Comparison of ENCODE assay signal across 22 mouse cellular contexts in the genomic region with DNA sequence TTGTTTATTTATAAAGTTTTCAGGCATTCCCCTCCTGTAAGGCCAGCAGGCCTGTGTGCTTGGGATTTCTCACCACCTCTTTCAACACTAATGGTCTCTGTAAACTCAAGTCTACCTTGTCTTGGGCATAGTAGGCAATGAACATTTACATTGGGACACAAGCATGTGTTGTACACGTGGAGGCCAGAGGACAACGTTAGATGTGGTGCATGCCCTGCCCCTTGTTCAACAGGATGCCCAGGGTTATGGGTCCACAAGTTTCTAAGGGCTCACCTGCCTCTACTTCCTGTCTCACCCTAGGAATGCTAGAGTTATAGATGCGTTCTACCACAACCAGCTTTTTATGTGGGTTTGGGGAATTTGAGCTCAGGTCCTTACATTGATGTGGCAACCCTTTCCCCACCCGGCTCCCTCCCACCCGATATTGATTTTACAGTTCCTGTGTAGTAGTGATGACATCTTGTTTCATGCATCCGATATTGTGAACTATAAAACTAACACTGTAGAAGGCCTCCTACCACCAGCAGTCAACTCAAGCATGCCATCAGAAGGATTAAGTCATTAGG. TPM values are rescaled to one million over a fixed set of nuclear protein-coding genes. Genes with fewer than 3 reads are reported as not detected.
DNase-seq lines count a peak whose midpoint lies in the region; ATAC-seq and TF ChIP-seq lines count a peak whose summit lies in the region.
"Had no signal": no experiment of that assay in that cellular context is flagged by ENCODE, and none has a peak within 500 bp of the region (broad histone marks: within the 10 kb centered on the region; RNA-seq: fewer than 3 reads in every experiment).

No protein-coding gene starts in this region.

- no peak for TF ChIP-seq CTCF in kidney, adult 2 months (conservative IDR thresholded peaks at IDR 0.05; ENCODE audit: insufficient read depth, insufficient read length, low read depth, low read length)
- TF ChIP-seq CTCF in thymus, adult 2 months (IDR thresholded peaks at IDR 0.05; ENCODE audit: borderline replicate concordance, control insufficient read depth, extremely low read depth, insufficient read depth, low read length, poor library complexity), result no peak

- no peak overlapping the region for H3K4me3 ChIP-seq in kidney, adult 2 months (ENCODE audit: insufficient read depth, low read depth, low read length)
- H3K4me3 ChIP-seq in thymus, adult 2 months (ENCODE audit: control insufficient read depth, insufficient read depth, low read length), result no peak overlapping the region
- H3K4me3 ChIP-seq: hindbrain, embryonic 13.5 days; limb, embryonic 10.5 days; limb, embryonic 15.5 days had no signal

- H3K36me3 ChIP-seq in kidney, adult 2 months (ENCODE audit: control insufficient read depth, insufficient read depth, low read length), result no peaks in the 10 kb centered on the region
- no peaks in the 10 kb centered on the region for H3K36me3 ChIP-seq in thymus, adult 2 months (ENCODE audit: control insufficient read depth, insufficient read depth, low read length)
- H3K36me3 ChIP-seq: hindbrain, embryonic 13.5 days; limb, embryonic 15.5 days had no signal

- TF ChIP-seq POLR2A in kidney, adult 2 months (IDR thresholded peaks at IDR 0.05; ENCODE audit: low read depth, low read length), result no peak
- TF ChIP-seq POLR2A in thymus, adult 2 months (IDR thresholded peaks at IDR 0.05; ENCODE audit: control insufficient read depth, extremely low read depth, insufficient read depth, low read length, poor library complexity), result no peak

- H3K27ac ChIP-seq in kidney, adult 2 months (ENCODE audit: insufficient read depth, low read depth, low read length), result peak overlapping the region; percentile 75
- no peak overlapping the region for H3K27ac ChIP-seq in thymus, adult 2 months (ENCODE audit: control insufficient read depth, insufficient read depth, low read length)
- H3K27ac ChIP-seq: hindbrain, embryonic 13.5 days; limb, embryonic 10.5 days; limb, embryonic 15.5 days had no signal

- WGBS in kidney, adult 2 months, result 87% methylated on average over 6 of the region's 6 CpGs
- WGBS in thymus, adult 2 months, result 7% methylated on average over 6 of the region's 6 CpGs

- no peaks in the 10 kb centered on the region for H3K27me3 ChIP-seq in kidney, adult 2 months (replicated peaks; ENCODE audit: control insufficient read depth, insufficient read depth, low read length)
- H3K27me3 ChIP-seq in thymus, adult 2 months (ENCODE audit: control insufficient read depth, insufficient read depth, low read length), result no peaks in the 10 kb centered on the region
- H3K27me3 ChIP-seq: hindbrain, embryonic 13.5 days; limb, embryonic 15.5 days had no signal

- peak; percentile 46 for ATAC-seq in activated CD4-positive, CD25-positive, alpha-beta regulatory T cell, adult 4 months
- ATAC-seq: forebrain, embryonic 14.5 days had no signal

- peaks cover 24% of the 10 kb centered on the region for H3K4me1 ChIP-seq in kidney, adult 2 months (ENCODE audit: control insufficient read depth, insufficient read depth, low read length)
- peaks cover 8% of the 10 kb centered on the region for H3K4me1 ChIP-seq in thymus, adult 2 months (replicated peaks; ENCODE audit: control insufficient read depth, insufficient read depth, low read length)
- H3K4me1 ChIP-seq: hindbrain, embryonic 13.5 days; limb, embryonic 10.5 days; limb, embryonic 15.5 days had no signal

- DNase-seq in kidney, adult 2 months, result no peak
- no peak for DNase-seq in kidney, adult 18-20 months
- peak; percentile 5 for DNase-seq in thymus, adult 2 months
- DNase-seq in thymus, postnatal 10 days (ENCODE audit: low spot score in 2 of 2), result no peak
- peak; percentile 8 to 10 for DNase-seq in thymus, postnatal 36 days
- DNase-seq in retina, postnatal 1 day, result no peak
- DNase-seq: adrenal gland, adult 8-10 months; cerebellum, adult 2 months; cerebellum, postnatal 36 days; gastrocnemius, postnatal 14 days; heart, adult 18-20 months; heart, postnatal 4 days; kidney, adult 11 months; lung, embryonic 14.5 days; lung, postnatal 14 days; midbrain, embryonic 14.5 days; spleen, adult 18-20 months had no signal

RNA-seq across cellular contexts. Expression of a gene that starts 6.8 kb away (rescaled TPM):
- 52.8 and 55.8 TPM in 2 replicates for polyA plus RNA-seq in kidney, adult 2 months (2012; rRNA removed)
- 25.0 and 29.9 TPM in 2 replicates for polyA plus RNA-seq in thymus, adult 2 months (2012; rRNA removed)
- polyA plus RNA-seq in activated CD4-positive, CD25-positive, alpha-beta regulatory T cell, adult 4 months (2017; shearing (Covaris generic)), result 10 to 100 TPM in 1 of 2 experiments, 1 to 10 TPM in 1; 8.3 to 10.2 TPM

RNA-seq across cellular contexts. Expression of a gene that starts 39.6 kb away (rescaled TPM):
- 190 and 218 TPM in 2 replicates for polyA plus RNA-seq in kidney, adult 2 months (2012; rRNA removed)
- polyA plus RNA-seq in thymus, adult 2 months (2012; rRNA removed), result 134 and 161 TPM in 2 replicates
- 10 to 100 TPM; 70.8 to 77.2 TPM for polyA plus RNA-seq in activated CD4-positive, CD25-positive, alpha-beta regulatory T cell, adult 4 months (2017; shearing (Covaris generic))

Comparison
In these comparisons a context has a peak if more than half of its experiments do, and no peak if none do; other contexts are left out.
1. DNase-seq: peak in thymus, adult 2 months (single experiment) and thymus, postnatal 36 days (2 of 2); none in kidney, adult 2 months (single experiment), kidney, adult 18-20 months (single experiment), thymus, postnatal 10 days (0 of 2) and retina, postnatal 1 day (single experiment).